10 mouse cellular contexts compared by ENCODE assay signal in the genomic region with DNA sequence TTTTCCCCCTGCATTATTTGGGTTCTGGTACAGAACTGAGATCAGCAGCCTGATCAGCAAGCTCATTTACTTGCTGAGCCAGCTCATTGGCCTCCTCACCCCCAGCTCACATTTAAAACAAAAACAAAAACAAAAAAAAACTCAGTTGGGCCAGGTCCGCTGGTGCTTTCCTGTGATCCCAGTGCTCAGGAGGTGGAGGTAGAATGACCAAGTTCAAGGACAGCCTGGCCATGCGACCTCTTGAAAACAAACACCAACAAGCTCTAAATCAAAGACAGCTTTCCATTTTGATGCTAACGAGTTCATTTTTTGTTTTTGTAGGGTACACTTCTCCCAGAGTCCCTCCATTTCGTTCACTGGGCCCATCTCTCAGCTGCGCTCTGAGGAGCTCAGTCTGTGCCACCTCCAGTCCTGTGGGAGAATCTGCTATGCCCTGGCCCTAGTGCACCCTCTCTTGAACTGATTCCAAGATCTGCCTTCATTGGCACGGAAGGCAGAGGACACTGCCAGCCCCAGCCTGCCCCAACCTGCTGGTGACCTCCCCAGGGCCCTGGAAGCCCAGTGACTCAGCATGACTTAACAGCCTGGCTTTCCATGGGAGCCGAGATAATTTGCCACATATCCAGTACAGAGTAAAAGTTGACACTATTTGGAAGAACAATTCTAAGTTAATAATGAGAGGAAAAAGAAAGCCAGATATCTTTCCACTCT. TPM values are rescaled to one million over a fixed set of nuclear protein-coding genes. Genes with fewer than 3 reads are reported as not detected.
DNase-seq lines count a peak whose midpoint lies in the region; ATAC-seq and TF ChIP-seq lines count a peak whose summit lies in the region.
"Had no signal": no experiment of that assay in that cellular context is flagged by ENCODE, and none has a peak within 500 bp of the region (broad histone marks: within the 10 kb centered on the region; RNA-seq: fewer than 3 reads in every experiment).

No protein-coding gene starts in this region.

- H3K4me2 ChIP-seq in kidney, embryonic 15.5 days, result no peak overlapping the region
- no peak overlapping the region for H3K4me2 ChIP-seq in forebrain, embryonic 16.5 days (ENCODE audit: low read length)
- no peak overlapping the region for H3K4me2 ChIP-seq in lung, postnatal 0 days (replicated peaks; ENCODE audit: low read depth, low read length)
- H3K4me2 ChIP-seq: embryonic facial prominence, embryonic 13.5 days had no signal

- 0 out of 2 replicates have a peak, but pooled peaks cover 2% of the 10 kb centered on the region for H3K4me1 ChIP-seq in kidney, embryonic 15.5 days
- H3K4me1 ChIP-seq in forebrain, embryonic 16.5 days (replicated peaks; ENCODE audit: control insufficient read depth, insufficient read depth, low read length), result no peaks in the 10 kb centered on the region
- H3K4me1 ChIP-seq in lung, postnatal 0 days (ENCODE audit: insufficient read depth, low read depth, low read length), result no peaks in the 10 kb centered on the region

- H3K9me3 ChIP-seq in kidney, embryonic 15.5 days (replicated peaks), result no peaks in the 10 kb centered on the region
- no peaks in the 10 kb centered on the region for H3K9me3 ChIP-seq in forebrain, embryonic 16.5 days (ENCODE audit: control insufficient read depth, low read length)
- H3K9me3 ChIP-seq in lung, postnatal 0 days (ENCODE audit: low read length), result no peaks in the 10 kb centered on the region
- H3K9me3 ChIP-seq: embryonic facial prominence, embryonic 13.5 days had no signal

- no peak for ATAC-seq in kidney, embryonic 15.5 days (replicated peaks; ENCODE audit: low FRiP score)
- no peak for ATAC-seq in forebrain, embryonic 16.5 days
- ATAC-seq in lung, postnatal 0 days, result no peak

- no peak for TF ChIP-seq EP300 in lung, postnatal 0 days (IDR thresholded peaks at IDR 0.05)

- H3K36me3 ChIP-seq in kidney, embryonic 15.5 days, result no peaks in the 10 kb centered on the region
- no peaks in the 10 kb centered on the region for H3K36me3 ChIP-seq in forebrain, embryonic 16.5 days (ENCODE audit: control insufficient read depth, insufficient read depth)
- no peaks in the 10 kb centered on the region for H3K36me3 ChIP-seq in lung, postnatal 0 days (ENCODE audit: insufficient read depth, low read length)
- H3K36me3 ChIP-seq: embryonic facial prominence, embryonic 13.5 days had no signal

- H3K27me3 ChIP-seq in kidney, embryonic 15.5 days, result no peaks in the 10 kb centered on the region
- no peaks in the 10 kb centered on the region for H3K27me3 ChIP-seq in forebrain, embryonic 16.5 days (replicated peaks; ENCODE audit: control insufficient read depth, insufficient read depth, low read length)
- no peaks in the 10 kb centered on the region for H3K27me3 ChIP-seq in lung, postnatal 0 days (replicated peaks; ENCODE audit: insufficient read depth, low read length)
- H3K27me3 ChIP-seq: embryonic facial prominence, embryonic 13.5 days had no signal

- DNase-seq in kidney, adult 11 months, result peak; percentile 83
- DNase-seq in adrenal gland, adult 2 months, result peak; percentile 93
- DNase-seq in heart, adult 18-20 months, result peak; percentile 60 to 77
- peak; percentile 82 to 88 for DNase-seq in kidney, postnatal 36 days
- no peak for DNase-seq in lung, postnatal 0 days (ENCODE audit: low spot score)
- DNase-seq in layer of hippocampus, postnatal 36 days, result no peak
- DNase-seq: right cerebral cortex, postnatal 25 days had no signal

- H3K4me3 ChIP-seq in kidney, embryonic 15.5 days (replicated peaks), result no peak overlapping the region
- no peak overlapping the region for H3K4me3 ChIP-seq in forebrain, embryonic 16.5 days (replicated peaks; ENCODE audit: low read length)
- H3K4me3 ChIP-seq in lung, postnatal 0 days (ENCODE audit: low read depth, low read length), result no peak overlapping the region
- H3K4me3 ChIP-seq: embryonic facial prominence, embryonic 13.5 days had no signal

- H3K9ac ChIP-seq in kidney, embryonic 15.5 days, result no peak overlapping the region
- H3K9ac ChIP-seq in forebrain, embryonic 16.5 days (replicated peaks; ENCODE audit: low read depth, low read length), result no peak overlapping the region
- H3K9ac ChIP-seq in lung, postnatal 0 days (replicated peaks; ENCODE audit: low read depth), result no peak overlapping the region
- H3K9ac ChIP-seq: embryonic facial prominence, embryonic 13.5 days had no signal

- no peak for TF ChIP-seq CTCF in lung, postnatal 0 days (IDR thresholded peaks at IDR 0.05)

- WGBS in kidney, embryonic 15.5 days, result 54% methylated on average over 7 of the region's 7 CpGs
- WGBS in forebrain, embryonic 16.5 days, result 60% methylated on average over 7 of the region's 7 CpGs
- 73% methylated on average over 7 of the region's 7 CpGs for WGBS in lung, postnatal 0 days

- no peak overlapping the region for H3K27ac ChIP-seq in kidney, embryonic 15.5 days
- no peak overlapping the region for H3K27ac ChIP-seq in forebrain, embryonic 16.5 days (ENCODE audit: low read length)
- H3K27ac ChIP-seq in lung, postnatal 0 days (ENCODE audit: low read length), result no peak overlapping the region
- H3K27ac ChIP-seq: embryonic facial prominence, embryonic 13.5 days had no signal

RNA-seq across cellular contexts. Expression of a gene that starts 13.2 kb away (rescaled TPM):
- 518 and 543 TPM in 2 replicates for polyA plus RNA-seq in kidney, embryonic 15.5 days (2015; fragmentation: Nextera tagmentation; extraction: Ambion mirVana)
- total RNA-seq in adrenal gland, adult 2 months (2021), result 100 to 1,000 TPM; 314 to 605 TPM
- polyA plus RNA-seq in adrenal gland, adult 2 months (2012; rRNA removed), result 408 and 447 TPM in 2 replicates
- total RNA-seq in heart, adult 18-20 months (2021), result 10 to 100 TPM in 1 of 2 experiments, 1 to 10 TPM in 1; 8.8 to 13.0 TPM
- polyA plus RNA-seq in forebrain, embryonic 16.5 days (2015; fragmentation: Nextera tagmentation; extraction: Ambion mirVana), result 592 and 764 TPM in 2 replicates
- 444 and 475 TPM in 2 replicates for polyA plus RNA-seq in lung, postnatal 0 days (2015; fragmentation: Nextera tagmentation; extraction: Ambion mirVana)
- total RNA-seq in layer of hippocampus, postnatal 36 days (2021), result 100 to 1,000 TPM in 1 of 2 experiments, 10 to 100 TPM in 1; 94.5 to 109 TPM

Comparison
In these comparisons a context has a peak if more than half of its experiments do, and no peak if none do; other contexts are left out.
1. DNase-seq: peak in kidney, adult 11 months (single experiment), adrenal gland, adult 2 months (single experiment), heart, adult 18-20 months (2 of 2) and kidney, postnatal 36 days (2 of 2); none in lung, postnatal 0 days (single experiment) and layer of hippocampus, postnatal 36 days (0 of 2).